Mouse (Mus musculus): ENCODE measurements around the gene Eef2kmt. TPM values are rescaled to one million over a fixed set of nuclear protein-coding genes. Genes with fewer than 3 reads are reported as not detected.
"Not testable (repeated sequence)": the region's sequence is repeated elsewhere in the genome, so short reads cannot be mapped to it uniquely, and the experiment has no call there.

Gene Eef2kmt
- polyA plus RNA-seq, 1 experiment = 34.0 TPM

GRCm38 (mm10) chr16:5242882-5243281 is 12.9 kb downstream of the Eef2kmt start:
- Histone ChIP-seq H3K4me1 (ENCODE audit: control insufficient read depth, insufficient read depth, insufficient read length, low read length) (no peaks in the 10 kb centered on the region), H3K4me3 (ENCODE audit: insufficient read depth, low read depth, low read length) (no peak overlapping the region), H3K27ac (replicated peaks; ENCODE audit: low read depth, low read length) (no peak overlapping the region)

DNA sequence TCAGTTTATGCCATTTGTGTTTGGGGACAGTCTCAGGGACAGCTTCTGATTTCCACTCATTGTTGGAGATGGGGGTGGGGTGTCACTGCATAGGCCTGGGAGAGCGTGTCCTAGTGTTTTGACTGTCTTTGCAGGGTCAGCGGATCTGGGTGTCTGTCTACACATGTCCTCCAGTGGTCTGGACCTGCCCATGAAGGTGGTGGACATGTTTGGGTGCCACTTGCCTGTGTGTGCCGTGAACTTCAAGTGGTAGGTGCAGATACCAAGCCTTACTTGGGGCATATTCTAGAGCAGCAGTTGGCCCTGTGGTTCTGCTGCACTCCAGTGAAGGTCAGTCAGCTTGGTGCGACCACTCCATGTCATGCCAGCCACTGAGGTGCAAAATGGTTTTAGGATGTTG is 13.4 kb downstream of the Eef2kmt start:
- Histone ChIP-seq H3K27ac (replicated peaks; ENCODE audit: low read depth, low read length) (no peak overlapping the region), H3K4me1 (ENCODE audit: control insufficient read depth, insufficient read depth, insufficient read length, low read length) (no peaks in the 10 kb centered on the region), H3K4me3 (ENCODE audit: insufficient read depth, low read depth, low read length) (no peak overlapping the region)

- peak within 1 kb of the TSS; percentile 47 for H3K27ac ChIP-seq (replicated peaks; ENCODE audit: low read depth, low read length)
- peak within 1 kb of the TSS; percentile 78 for H3K4me3 ChIP-seq (ENCODE audit: insufficient read depth, low read depth, low read length)
- 0 out of 2 replicates have a peak, but pooled peaks cover 2% of the 10 kb centered on the region for H3K4me1 ChIP-seq (ENCODE audit: control insufficient read depth, insufficient read depth, insufficient read length, low read length)
Observed at GRCm38 (mm10) chr16:5233418-5234313, 22.1 kb downstream of the Eef2kmt start, which contains the start of gene Alg1. Gene Alg1 (plus strand): TSS chr16:5233621.

DNA sequence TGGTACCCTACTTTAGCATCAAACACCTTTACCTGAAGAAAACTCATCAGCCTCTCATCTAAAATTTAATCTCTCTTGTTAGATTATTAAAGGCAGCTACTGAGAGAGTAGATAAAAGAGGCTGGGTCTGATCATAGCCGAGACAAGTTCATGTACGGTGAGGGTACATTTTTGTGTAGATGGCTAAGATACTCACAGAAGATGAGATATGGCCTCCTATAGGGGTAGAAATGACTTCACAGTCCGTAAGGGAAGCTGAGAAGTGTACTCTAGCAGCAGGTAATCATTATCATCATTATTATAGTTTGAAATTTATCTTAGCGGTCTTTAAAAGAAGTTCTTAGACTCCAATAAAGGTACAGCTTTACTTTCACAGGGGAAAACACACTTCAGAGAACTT is 22.8 kb downstream of the Eef2kmt start:
- no peak overlapping the region for H3K27ac ChIP-seq (replicated peaks; ENCODE audit: low read depth, low read length)
- 0 out of 2 replicates have a peak, but pooled peaks cover 2% of the 10 kb centered on the region for H3K4me1 ChIP-seq (ENCODE audit: control insufficient read depth, insufficient read depth, insufficient read length, low read length)
- no peak overlapping the region for H3K4me3 ChIP-seq (ENCODE audit: insufficient read depth, low read depth, low read length)

- H3K4me1 ChIP-seq (ENCODE audit: control insufficient read depth, insufficient read depth, insufficient read length, low read length); H3K27ac ChIP-seq (replicated peaks; ENCODE audit: low read depth, low read length): not testable (repeated sequence)
Observed at GRCm38 (mm10) chr16:5228103-5228502, 27.7 kb downstream of the Eef2kmt start.

DNA sequence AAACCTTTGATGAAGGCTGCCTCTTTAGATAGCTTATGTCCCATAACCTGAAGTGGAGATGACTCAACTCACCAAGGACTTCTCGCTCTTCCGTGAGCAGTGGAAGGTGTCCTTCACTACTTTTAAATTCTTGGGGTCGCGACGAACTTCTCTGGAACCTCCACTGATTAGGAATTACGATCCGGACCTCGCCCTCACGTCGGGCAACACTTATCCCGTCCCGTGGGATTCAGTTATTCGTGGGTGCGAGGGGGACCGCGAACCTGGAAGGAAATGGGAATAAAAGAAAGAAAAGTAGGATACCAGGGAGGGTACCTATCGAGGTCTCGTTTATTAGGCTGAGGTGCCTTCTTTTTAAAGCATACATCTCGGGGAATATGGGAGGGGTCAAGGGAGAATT is 28.3 kb downstream of the Eef2kmt start:
- not testable (repeated sequence) for H3K27ac ChIP-seq (replicated peaks; ENCODE audit: low read depth, low read length); H3K4me3 ChIP-seq (ENCODE audit: insufficient read depth, low read depth, low read length); H3K4me1 ChIP-seq (ENCODE audit: control insufficient read depth, insufficient read depth, insufficient read length, low read length)

More at GRCm38 (mm10) chr16:5228103-5228502, 27.7 kb downstream of the Eef2kmt start:
- H3K4me3 ChIP-seq (ENCODE audit: insufficient read depth, low read depth, low read length) = not testable (repeated sequence)

GRCm38 (mm10) chr16:5226534-5226933 is 29.2 kb downstream of the Eef2kmt start:
- H3K27ac ChIP-seq (replicated peaks; ENCODE audit: low read depth, low read length); H3K4me1 ChIP-seq (ENCODE audit: control insufficient read depth, insufficient read depth, insufficient read length, low read length): not testable (repeated sequence)

GRCm38 (mm10) chr16:5222140-5222539 is 33.6 kb downstream of the Eef2kmt start, which contains the start of gene AU021092:
Gene AU021092 (minus strand): TSS chr16:5222299.
- Histone ChIP-seq H3K27ac (replicated peaks; ENCODE audit: low read depth, low read length) (no peak within 1 kb of the TSS), H3K4me1 (ENCODE audit: control insufficient read depth, insufficient read depth, insufficient read length, low read length) (no peaks in the 10 kb centered on the region; the same call in 1 of the 2 replicates), H3K4me3 (ENCODE audit: insufficient read depth, low read depth, low read length) (no peak within 1 kb of the TSS)

More at GRCm38 (mm10) chr16:5226534-5226933, 29.2 kb downstream of the Eef2kmt start:
- not testable (repeated sequence) for H3K4me3 ChIP-seq (ENCODE audit: insufficient read depth, low read depth, low read length)

DNA sequence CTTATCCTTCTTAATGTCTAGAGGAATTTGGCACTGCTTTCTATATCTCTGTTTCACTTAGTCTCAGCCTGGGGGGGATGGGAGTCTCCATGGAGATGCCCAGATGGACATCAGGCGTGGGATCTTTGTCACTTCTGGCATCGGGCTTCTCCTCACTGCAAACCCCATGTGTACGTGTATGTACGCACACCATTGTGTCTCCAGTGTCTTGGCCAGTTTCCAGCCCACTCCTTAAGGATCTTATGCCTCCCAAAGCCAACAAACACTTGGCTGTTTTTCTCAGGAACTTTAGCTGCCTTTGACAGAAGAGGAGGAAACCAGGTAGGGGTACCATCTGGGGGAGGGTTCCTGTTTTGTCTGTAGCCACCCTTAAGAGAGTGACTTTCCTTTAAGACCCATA is 34.4 kb downstream of the Eef2kmt start:
- Histone ChIP-seq H3K27ac (replicated peaks; ENCODE audit: low read depth, low read length) (no peak overlapping the region), H3K4me3 (ENCODE audit: insufficient read depth, low read depth, low read length) (no peak overlapping the region), H3K4me1 (ENCODE audit: control insufficient read depth, insufficient read depth, insufficient read length, low read length) (no peaks in the 10 kb centered on the region; the same call in 1 of the 2 replicates)

- Histone ChIP-seq H3K27ac (replicated peaks; ENCODE audit: low read depth, low read length) (no peak overlapping the region), H3K4me3 (ENCODE audit: insufficient read depth, low read depth, low read length) (no peak overlapping the region), H3K4me1 (ENCODE audit: control insufficient read depth, insufficient read depth, insufficient read length, low read length) (no peaks in the 10 kb centered on the region; the same call in 1 of the 2 replicates)
Observed at GRCm38 (mm10) chr16:5217341-5218133, 38.2 kb downstream of the Eef2kmt start.

DNA sequence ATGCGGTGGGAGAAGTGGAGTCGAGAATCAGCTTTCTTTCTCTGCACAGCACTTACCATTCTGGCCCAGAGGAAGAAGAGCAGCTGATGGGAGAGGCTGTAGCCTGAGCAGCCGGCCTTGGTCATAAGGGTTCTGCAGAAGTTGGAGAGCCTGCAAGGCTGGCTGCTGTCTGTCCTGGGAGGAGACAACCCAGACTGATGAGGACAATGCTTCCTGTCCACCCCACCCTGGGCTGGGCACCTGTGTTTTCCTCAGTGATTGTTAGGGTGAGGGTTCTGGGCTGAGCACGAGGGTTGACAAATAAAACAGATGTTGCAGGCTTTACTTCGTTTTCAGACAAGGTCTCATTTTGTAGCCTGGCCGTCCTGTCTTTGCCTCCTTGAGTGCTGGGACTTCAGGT is 39.1 kb downstream of the Eef2kmt start:
- Histone ChIP-seq H3K4me3 (ENCODE audit: insufficient read depth, low read depth, low read length) (no peak overlapping the region), H3K4me1 (ENCODE audit: control insufficient read depth, insufficient read depth, insufficient read length, low read length) (no peaks in the 10 kb centered on the region; the same call in 1 of the 2 replicates), H3K27ac (replicated peaks; ENCODE audit: low read depth, low read length) (no peak overlapping the region)

- Histone ChIP-seq H3K4me3 (ENCODE audit: insufficient read depth, low read depth, low read length) (no peak overlapping the region), H3K27ac (replicated peaks; ENCODE audit: low read depth, low read length) (no peak overlapping the region), H3K4me1 (ENCODE audit: control insufficient read depth, insufficient read depth, insufficient read length, low read length) (no peaks in the 10 kb centered on the region; the same call in 1 of the 2 replicates)
Observed at GRCm38 (mm10) chr16:5214126-5214525, 41.7 kb downstream of the Eef2kmt start.

DNA sequence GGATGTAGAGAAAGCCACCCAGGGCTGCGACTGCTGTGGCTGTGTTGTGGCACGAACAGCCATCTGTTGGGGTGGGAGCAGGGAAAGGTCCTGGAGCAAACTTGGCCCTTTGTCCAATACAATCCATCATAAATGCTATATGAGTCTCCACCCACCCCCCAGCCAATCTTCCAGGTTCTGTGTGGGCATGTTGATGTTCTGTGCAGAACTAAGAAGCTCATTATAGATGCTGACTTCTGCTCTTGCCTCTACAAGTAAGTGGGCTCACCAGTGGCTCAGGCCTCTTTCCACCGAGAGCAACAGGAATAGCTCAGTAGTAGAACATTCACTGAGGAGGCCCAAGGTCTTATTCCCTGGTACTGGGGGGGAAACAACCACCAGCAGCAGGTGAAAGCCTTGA is 43.6 kb downstream of the Eef2kmt start:
- Histone ChIP-seq H3K4me3 (ENCODE audit: insufficient read depth, low read depth, low read length) (no peak overlapping the region), H3K4me1 (ENCODE audit: control insufficient read depth, insufficient read depth, insufficient read length, low read length) (no peaks in the 10 kb centered on the region)

GRCm38 (mm10) chr16:5210365-5210764 is 45.4 kb downstream of the Eef2kmt start:
- no peak overlapping the region for H3K4me3 ChIP-seq (ENCODE audit: insufficient read depth, low read depth, low read length)
- no peaks in the 10 kb centered on the region for H3K4me1 ChIP-seq (ENCODE audit: control insufficient read depth, insufficient read depth, insufficient read length, low read length)
- no peak overlapping the region for H3K27ac ChIP-seq (replicated peaks; ENCODE audit: low read depth, low read length)

More for the DNA sequence above, 43.6 kb downstream of the Eef2kmt start:
- no peak overlapping the region for H3K27ac ChIP-seq (replicated peaks; ENCODE audit: low read depth, low read length)

- Histone ChIP-seq H3K4me3 (ENCODE audit: insufficient read depth, low read depth, low read length) (no peak overlapping the region), H3K4me1 (ENCODE audit: control insufficient read depth, insufficient read depth, insufficient read length, low read length) (no peaks in the 10 kb centered on the region), H3K27ac (replicated peaks; ENCODE audit: low read depth, low read length) (no peak overlapping the region)
Observed at GRCm38 (mm10) chr16:5206051-5206450, 49.7 kb downstream of the Eef2kmt start.
